Mouse (Mus musculus): Measurements from ENCODE around the gene Gpatch3.
A peak's percentile ranks its signal among the peaks of the same experiment; 100 is the strongest.

Gene Gpatch3

DNA sequence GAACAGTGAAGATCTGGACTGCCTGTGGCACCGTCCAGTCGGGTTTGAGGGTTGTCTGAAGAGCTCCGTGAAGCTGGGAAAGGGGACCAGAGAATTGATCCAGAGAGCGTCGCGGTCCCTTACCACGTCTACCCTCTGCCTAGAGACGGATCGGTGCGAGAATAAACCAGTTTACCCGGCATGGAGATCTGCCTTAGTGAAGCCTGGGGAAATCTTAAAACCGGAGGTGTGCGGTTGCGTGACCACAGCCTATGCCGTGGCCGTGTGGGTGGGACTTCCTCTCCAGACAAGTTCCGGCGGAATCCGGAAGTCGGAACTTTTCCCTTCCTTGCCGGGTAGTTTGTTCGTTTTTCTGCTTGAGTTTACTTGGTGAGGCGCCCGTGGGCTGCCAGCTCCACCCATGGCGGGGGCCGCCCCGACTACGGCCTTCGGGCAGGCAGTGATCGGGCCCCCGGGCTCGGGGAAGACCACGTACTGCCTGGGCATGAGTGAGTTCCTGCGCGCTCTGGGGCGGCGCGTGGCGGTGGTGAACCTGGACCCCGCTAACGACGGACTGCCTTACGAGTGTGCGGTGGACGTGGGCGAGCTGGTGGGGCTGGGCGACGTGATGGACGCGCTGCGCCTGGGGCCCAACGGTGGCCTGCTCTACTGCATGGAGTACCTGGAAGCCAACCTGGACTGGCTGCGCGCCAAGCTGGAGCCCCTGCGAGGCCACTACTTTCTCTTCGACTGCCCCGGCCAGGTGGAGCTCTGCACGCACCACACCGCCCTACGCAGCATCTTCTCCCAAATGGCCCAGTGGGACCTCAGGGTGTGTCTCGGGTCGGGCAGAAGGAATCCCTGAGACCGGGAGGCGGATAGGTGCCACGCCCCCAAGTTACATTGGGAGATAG, 9.8 kb downstream of the Gpatch3 start, which contains the start of gene Gpn2:
Gene Gpn2, plus strand, starts transcription at position 304 of the 893 bp plus-strand sequence.
- DNase-seq (ENCODE audit: low spot score): peak; percentile 65

DNA sequence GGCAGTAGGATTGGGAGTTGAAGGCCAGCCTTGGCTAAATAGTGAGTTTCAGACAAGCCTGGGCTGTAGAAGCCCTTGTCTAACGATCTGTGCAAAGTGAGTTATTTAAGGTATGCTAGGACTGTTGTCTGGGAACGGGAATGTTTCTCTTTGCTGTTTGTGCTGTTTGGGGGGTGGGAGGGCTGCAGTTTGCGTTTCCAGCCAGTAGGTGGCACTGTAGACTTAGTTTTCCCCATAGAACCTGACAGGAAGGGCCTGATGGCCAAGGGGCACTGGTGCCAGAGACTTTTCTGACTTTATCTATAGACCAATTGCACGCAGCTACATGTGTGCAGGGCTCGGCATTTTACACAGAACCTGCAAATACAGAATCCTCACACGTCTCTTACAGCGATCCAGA, 18.0 kb downstream of the Gpatch3 start:
- DNase-seq (ENCODE audit: low spot score): no peak

GRCm38 (mm10) chr4:133595538-133595937, 21.0 kb downstream of the Gpatch3 start:
- DNase-seq (ENCODE audit: low spot score): no peak

GRCm38 (mm10) chr4:133596084-133596483, 21.5 kb downstream of the Gpatch3 start:
- no peak for DNase-seq (ENCODE audit: low spot score)

DNA sequence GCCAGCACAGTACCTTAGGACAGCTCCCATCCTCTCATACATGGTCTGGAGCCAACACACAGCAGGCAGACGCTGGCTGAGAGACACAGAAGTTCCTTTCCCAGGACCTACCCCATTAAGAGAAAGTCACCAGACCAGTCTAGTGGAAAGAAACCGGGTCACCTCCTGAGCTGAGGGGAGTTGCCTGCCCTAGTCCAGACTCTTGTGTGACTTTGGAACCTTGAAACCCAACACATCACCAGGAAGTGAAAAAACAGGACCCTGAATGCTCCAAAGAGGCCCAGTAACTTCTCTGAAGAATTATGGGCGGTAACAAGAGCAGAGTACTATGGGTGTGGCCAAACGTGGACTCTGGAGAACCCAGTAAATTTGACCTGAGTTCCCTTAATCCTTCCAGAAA, 24.1 kb downstream of the Gpatch3 start:
- DNase-seq (ENCODE audit: low spot score): no peak

GRCm38 (mm10) chr4:133599116-133599515, 24.6 kb downstream of the Gpatch3 start:
- no peak for DNase-seq (ENCODE audit: low spot score)

GRCm38 (mm10) chr4:133599571-133600073, 25.1 kb downstream of the Gpatch3 start:
- DNase-seq (ENCODE audit: low spot score): peak; percentile 75

DNA sequence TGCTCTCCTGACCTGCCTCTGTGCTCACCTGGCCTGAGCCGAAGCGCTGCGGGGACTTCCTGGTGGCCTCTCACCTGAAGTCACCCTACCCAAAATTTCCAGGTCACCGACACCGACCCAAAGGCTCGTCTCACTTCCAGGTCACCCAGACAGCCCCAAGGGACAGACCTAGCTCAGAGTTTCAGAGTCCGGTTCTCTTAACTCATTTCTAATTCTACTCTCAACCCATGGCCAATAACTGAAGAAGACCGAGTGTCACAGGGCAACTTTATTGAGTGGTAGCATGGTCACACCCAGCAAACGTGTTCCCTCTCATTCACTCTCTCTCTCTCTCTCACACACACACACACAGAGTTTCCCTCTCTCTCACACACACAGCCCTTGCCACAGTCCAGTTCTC, 25.8 kb downstream of the Gpatch3 start:
- no peak for DNase-seq (ENCODE audit: low spot score)

DNA sequence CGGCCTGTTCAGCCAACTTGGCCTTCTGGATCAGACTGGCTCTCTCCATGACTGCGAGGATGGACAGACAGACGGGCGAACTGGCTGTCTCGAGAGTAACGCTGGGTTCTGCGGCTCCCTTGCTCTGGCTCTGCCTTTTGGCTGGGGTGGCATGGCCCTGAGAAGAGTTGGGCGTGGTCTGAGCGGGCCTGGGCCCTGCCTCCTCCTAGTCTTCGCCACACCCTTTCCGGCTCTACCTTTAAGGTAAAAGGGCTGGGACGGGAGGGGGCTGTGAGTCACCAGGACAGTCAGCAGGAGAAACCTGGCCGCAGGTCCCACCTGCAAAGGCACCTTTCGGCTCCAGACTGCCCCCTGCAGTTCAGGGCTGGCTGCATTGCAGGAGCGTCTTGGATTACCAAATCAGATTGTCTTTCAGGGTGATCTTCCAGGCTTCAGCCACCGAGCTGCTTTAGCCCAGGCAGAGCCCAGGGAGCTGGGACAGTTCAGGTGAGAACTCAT, 27.2 kb downstream of the Gpatch3 start, which contains the start of gene Sfn:
Gene Sfn, minus strand, starts transcription at position 448 of the 498 bp plus-strand sequence.
- DNase-seq (ENCODE audit: low spot score): no peak

GRCm38 (mm10) chr4:133603056-133603455, 28.5 kb downstream of the Gpatch3 start:
- DNase-seq (ENCODE audit: low spot score): no peak

DNA sequence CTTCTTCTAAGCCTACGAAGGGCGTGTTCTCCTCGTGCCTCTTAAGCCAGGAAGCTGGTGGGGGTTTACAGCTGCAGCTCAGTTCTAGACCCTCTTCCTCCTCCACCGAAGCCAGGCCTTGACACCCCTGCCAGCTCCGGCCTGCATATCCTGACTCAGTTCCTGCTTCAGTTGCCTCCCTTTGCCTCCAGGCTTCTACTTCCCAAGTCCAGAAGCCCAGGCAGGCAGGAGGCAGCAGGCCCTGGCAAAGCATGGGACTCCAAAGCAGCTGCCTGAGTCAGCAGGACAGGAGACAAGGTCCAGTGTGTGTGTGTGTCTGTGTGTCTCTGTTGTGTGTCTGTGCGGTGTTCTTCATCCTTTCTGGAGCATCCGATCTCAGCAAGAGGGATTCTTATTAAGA, 29.6 kb downstream of the Gpatch3 start:
- DNase-seq (ENCODE audit: low spot score): no peak

DNA sequence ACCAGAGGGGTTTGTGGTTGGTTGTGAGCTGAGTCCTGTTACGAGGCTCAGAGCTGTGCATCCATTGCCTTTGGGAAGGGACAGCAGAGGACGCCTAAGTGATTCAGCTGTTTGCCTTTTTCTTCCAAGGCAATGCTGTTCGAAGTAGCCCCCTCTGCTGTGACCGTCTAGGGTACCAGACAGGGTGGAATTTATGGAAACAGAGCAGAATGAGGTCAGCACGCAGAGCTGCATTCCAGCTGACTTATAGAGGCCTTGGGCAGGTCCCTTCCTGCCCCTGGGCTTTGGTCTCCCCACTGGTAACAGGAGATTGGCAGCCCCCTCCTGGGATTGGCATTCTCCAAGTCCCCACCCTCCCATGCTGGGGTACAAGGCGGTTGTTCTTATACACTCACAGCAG, 30.3 kb downstream of the Gpatch3 start:
- no peak for DNase-seq (ENCODE audit: low spot score)

GRCm38 (mm10) chr4:133605330-133605729, 30.8 kb downstream of the Gpatch3 start:
- no peak for DNase-seq (ENCODE audit: low spot score)

DNA sequence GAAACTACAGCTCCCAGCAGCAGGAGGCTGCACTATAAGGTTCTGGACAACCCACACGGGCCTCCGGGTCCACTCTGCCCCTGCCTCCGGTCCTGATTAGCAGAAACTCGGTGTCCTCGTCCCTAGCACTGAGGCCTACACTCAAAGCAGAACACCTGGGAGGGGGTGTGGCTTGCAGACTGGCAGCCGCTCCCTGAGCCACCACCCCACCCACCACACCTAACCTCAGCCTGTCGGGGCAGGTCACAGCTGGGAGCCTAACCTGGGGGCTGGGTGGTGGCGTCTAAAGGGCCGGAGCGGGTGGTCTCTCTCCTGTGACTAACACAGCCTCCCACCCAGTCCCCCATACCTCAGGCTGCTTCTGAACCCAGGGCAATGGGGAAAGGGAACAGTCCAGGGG, 32.7 kb downstream of the Gpatch3 start:
- DNase-seq (ENCODE audit: low spot score): no peak

DNA sequence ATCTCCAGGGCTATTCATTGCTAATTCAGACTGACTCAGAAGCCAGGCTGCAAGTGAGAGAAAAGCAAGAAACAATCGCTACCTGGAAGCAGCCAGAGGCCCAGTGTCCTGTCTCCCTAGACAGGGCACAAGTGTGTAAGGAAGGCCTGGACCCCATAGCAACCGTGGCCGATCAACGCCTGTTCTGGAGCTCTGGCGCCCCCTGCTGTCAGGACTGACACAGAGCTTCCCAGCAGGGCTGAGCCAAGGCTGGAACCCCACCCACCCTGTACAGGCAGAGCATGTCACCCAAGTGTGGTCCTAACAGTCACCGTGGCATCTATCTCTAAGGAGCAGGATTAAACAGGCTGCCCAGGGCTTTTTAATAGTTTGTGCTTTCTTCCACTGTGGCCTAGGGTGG, 35.2 kb downstream of the Gpatch3 start:
- DNase-seq (ENCODE audit: low spot score): peak; percentile 69

- DNase-seq (ENCODE audit: low spot score): no peak
Observed at GRCm38 (mm10) chr4:133611815-133612214, 37.3 kb downstream of the Gpatch3 start.

DNA sequence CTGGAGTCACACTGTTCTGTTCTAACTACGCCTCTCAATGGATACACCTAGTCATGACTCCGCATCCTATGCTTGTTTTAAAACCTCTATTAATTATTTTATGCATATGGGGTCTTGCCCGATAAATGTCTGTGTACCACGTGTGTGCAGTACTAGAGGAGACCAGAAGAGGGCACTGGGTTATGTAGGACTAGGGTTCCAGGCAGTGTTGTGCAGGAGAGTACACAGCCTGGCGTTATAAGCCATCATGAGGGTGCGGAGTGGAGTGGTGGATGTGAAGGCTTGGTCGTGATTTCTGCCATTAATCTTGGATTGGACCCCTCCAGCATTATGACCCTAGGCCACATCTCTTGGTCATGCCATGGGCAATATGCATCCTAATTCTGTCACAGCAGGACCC, 37.9 kb downstream of the Gpatch3 start:
- DNase-seq (ENCODE audit: low spot score): no peak

GRCm38 (mm10) chr4:133613026-133613425, 38.5 kb downstream of the Gpatch3 start:
- DNase-seq (ENCODE audit: low spot score): no peak

- DNase-seq (ENCODE audit: low spot score): no peak
Observed at GRCm38 (mm10) chr4:133613867-133614266, 39.3 kb downstream of the Gpatch3 start.

DNA sequence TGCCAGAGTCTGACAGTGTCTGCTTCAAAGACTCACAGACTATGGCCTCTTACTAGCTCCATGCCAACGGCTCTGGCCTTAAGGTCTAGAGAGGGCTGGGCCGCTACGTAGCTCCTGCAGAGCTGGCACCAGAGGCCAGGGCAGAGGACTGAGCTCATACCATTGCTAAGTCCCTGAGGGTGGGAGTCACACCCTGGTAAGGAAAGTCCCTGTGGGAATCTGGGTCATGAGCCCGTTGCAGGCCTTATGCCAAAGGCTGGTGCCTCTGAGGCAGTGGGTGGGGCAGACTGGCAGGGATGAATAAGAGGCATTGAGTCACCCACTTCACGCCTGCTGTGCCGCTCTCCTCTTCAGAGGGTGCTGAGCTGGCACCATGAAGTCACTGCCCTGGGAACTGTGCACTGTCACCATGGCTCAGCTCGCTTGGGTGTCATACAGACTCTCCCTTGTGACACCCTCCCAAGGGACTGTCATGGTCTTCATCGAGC, 39.8 kb downstream of the Gpatch3 start:
- no peak for DNase-seq (ENCODE audit: low spot score)

DNA sequence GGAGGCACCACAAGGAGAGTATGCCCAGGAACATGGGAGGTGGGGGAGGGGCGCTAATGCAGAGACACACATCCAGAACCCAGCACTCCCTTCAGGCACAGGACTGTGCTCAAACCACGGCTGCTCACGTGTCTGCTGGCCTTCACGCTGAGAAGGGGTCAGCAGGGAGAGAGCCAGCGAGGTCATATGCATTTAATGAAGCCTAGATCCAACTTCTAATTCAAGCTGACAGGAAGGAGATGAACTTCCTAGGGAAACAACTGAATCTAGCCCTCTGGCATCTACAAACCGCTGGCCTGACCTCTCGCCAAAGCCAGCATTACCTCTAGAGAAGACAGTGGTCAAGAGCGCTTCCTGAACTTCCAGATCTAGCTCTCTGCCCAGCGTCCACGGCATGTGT, 40.9 kb downstream of the Gpatch3 start:
- DNase-seq (ENCODE audit: low spot score): no peak

- no peak for DNase-seq (ENCODE audit: low spot score)
Observed at GRCm38 (mm10) chr4:133617936-133618335, 43.4 kb downstream of the Gpatch3 start.

DNA sequence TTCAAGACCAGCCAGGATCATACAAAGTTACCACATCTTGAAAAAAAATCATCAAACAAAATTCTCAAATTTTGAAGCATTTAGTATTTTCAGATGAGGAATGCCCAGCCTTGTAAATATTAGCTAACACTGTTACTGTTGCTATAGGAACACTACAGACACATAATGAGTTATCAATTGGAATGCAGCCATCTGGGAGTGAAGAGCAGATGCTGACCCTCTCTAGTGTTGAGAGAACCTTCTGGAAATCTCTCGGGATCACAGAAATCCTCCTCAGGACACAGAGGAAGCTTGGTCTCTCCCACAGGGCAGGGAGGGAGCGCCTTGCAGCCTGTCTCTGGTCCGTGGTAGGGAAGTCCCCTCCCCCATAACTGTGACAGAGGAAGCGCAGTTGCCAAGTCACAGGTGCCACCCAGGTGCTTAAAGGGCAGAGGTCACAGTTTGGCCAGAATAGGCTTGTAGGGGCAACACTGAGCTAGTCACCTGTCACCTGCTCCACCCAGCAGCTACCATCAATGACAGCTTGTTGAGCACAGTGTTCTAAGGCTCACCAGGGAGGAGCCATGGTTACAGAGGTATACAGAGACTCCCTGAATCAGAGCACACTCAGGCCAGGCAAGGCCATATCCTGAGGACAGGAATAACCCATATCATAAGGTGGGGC, 45.1 kb downstream of the Gpatch3 start:
- no peak for DNase-seq (ENCODE audit: low spot score)

Data from spleen, adult 12 weeks (tissue).